Mouse (Mus musculus): Measurements from ENCODE around the gene Pgf.
A peak's percentile ranks its signal among the peaks of the same experiment; 100 is the strongest.

The Pgf gene

DNA sequence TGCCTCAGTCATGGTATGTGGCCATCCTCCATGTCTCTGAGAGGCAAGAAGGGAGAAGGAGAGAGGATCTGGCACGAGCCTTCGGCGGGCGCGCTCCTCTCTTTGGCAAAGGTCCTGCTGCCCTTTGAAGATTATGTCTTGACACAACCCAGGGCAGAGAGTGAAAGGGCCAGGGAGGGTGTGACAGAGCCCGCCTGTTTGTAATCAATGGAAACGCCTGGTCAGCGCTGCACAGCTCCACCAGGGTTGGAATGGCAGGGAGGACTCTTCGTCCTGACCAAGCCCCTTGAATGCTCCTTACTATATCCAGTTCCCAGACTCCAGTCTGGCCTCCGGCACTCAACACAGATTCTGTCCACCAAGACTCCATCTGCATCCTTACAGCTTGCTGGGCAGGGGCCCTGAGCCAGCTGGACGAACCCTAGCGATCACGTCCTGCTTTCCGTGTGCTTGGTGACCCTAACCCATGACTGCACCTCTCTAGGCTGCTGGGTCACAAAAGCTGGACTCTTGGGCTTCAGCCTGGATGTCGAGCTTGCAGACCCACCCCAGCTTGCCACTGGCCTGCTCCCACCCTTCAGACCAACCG, 2.4 kb downstream of the Pgf start:
- Histone ChIP-seq H3K36me3 (ENCODE audit: insufficient read depth, low read length) (no peaks in the 10 kb centered on the region), H3K9me3 (ENCODE audit: low read length) (no peaks in the 10 kb centered on the region), H3K4me1 (replicated peaks; ENCODE audit: low read depth, low read length) (peaks cover 33% of the 10 kb centered on the region), H3K27me3 (ENCODE audit: insufficient read depth, low read length) (peaks cover 88% of the 10 kb centered on the region), H3K4me3 (replicated peaks; ENCODE audit: low read length) (peak overlapping the region; percentile 39; the same call in 1 of the 2 replicates)
- no peak for TF ChIP-seq POU5F1 (IDR thresholded peaks at IDR 0.05; ENCODE audit: borderline replicate concordance, low read length)
- TF ChIP-seq NANOG (IDR thresholded peaks at IDR 0.05; ENCODE audit: borderline replicate concordance, low read length), result no peak

DNA sequence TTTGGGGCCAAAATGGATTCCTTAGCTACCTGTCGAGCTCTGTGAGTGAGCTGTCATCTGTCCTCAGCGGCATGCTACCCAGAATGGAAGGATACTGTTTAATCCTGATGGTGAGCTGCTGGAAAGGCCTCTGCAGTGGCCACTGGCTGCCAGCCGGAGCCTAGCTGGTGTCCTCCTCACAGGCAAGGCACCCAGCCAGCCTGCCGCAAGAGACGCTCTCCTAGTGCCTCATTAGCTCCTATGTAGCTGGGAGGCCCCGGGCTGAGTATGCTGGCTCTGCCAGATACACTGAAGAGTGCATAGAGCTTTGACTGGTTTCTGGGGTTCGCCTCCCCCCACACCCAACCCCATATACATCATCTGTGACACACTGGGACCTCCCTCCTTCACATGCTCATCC, 3.6 kb downstream of the Pgf start:
- 0 out of 2 replicates have a peak, but pooled peaks cover 4% of the 10 kb centered on the region for H3K9me3 ChIP-seq (ENCODE audit: low read length)
- H3K36me3 ChIP-seq (ENCODE audit: insufficient read depth, low read length), result no peaks in the 10 kb centered on the region
- peaks cover 43% of the 10 kb centered on the region for H3K4me1 ChIP-seq (replicated peaks; ENCODE audit: low read depth, low read length)
- no peak overlapping the region for H3K4me3 ChIP-seq (replicated peaks; ENCODE audit: low read length)
- H3K27me3 ChIP-seq (ENCODE audit: insufficient read depth, low read length), result peaks cover 85% of the 10 kb centered on the region
- TF ChIP-seq CTCF (conservative IDR thresholded peaks at IDR 0.05; ENCODE audit: low read length), result no peak
- TF ChIP-seq NANOG (IDR thresholded peaks at IDR 0.05; ENCODE audit: borderline replicate concordance, low read length), result no peak
- TF ChIP-seq POU5F1 (IDR thresholded peaks at IDR 0.05; ENCODE audit: borderline replicate concordance, low read length), result no peak

DNA sequence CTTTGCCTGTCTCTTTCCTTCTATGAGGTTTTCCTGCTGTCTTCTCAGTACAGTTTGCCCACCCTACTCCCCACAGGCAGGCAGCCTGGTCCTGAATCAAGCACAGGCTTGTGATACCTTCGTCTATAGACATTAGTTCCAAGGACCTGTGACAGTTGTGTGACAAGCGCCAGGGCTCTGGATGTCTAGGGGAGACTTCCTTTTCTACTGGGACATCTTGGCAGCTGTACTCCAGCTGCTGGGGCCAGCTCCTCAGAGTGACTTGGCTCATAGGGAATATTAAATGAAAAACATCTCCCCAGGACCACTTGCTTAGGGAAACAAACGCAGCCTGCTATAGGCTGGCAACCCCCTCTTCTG, 6.7 kb downstream of the Pgf start:
- no peaks in the 10 kb centered on the region for H3K36me3 ChIP-seq (ENCODE audit: insufficient read depth, low read length)
- H3K4me3 ChIP-seq (replicated peaks; ENCODE audit: low read length), result no peak overlapping the region
- H3K9me3 ChIP-seq (ENCODE audit: low read length), result 0 out of 2 replicates have a peak, but pooled peaks cover 4% of the 10 kb centered on the region
- H3K27me3 ChIP-seq (ENCODE audit: insufficient read depth, low read length), result peaks cover 70% of the 10 kb centered on the region
- peaks cover 30% of the 10 kb centered on the region for H3K4me1 ChIP-seq (replicated peaks; ENCODE audit: low read depth, low read length)
- no peak for TF ChIP-seq NANOG (IDR thresholded peaks at IDR 0.05; ENCODE audit: borderline replicate concordance, low read length)
- no peak for TF ChIP-seq CTCF (conservative IDR thresholded peaks at IDR 0.05; ENCODE audit: low read length)
- no peak for TF ChIP-seq POU5F1 (IDR thresholded peaks at IDR 0.05; ENCODE audit: borderline replicate concordance, low read length)

DNA sequence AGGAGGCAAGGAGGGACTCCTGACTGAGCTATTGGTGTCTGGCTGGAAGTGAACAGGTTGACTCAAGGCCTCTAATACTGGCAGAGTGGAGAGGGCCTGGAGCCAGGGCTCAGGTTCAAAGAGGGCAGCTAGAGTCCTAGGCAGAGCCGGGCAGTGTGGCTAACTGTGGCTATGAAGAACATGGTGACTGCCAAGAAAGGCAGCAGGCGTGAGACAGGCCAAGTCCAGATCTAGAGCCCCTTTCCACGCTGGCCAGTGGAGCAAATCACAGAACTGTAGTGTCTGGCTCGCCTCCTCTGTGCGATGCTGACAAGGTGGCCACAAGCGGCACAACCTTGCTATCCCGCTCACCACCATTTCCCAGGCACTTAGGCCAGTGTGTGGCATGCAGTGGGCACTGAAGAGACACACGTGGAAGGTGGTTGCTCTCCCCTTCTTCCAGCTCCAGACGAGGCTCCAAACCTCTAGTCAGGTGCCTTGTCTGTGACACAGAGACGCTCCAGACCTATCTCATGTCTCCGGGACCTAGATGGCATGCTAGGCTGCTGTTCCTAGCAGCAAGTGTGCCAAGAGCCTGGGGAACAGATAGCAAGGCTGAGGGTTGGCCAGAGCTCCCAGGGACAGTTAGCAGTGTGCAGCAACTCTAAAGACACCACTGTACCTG, 7.2 kb downstream of the Pgf start:
- H3K27me3 ChIP-seq (ENCODE audit: insufficient read depth, low read length), result peaks cover 64% of the 10 kb centered on the region
- H3K4me3 ChIP-seq (replicated peaks; ENCODE audit: low read length), result no peak overlapping the region
- no peak for TF ChIP-seq NANOG (IDR thresholded peaks at IDR 0.05; ENCODE audit: borderline replicate concordance, low read length)
- no peak for TF ChIP-seq CTCF (conservative IDR thresholded peaks at IDR 0.05; ENCODE audit: low read length)
- TF ChIP-seq POU5F1 (IDR thresholded peaks at IDR 0.05; ENCODE audit: borderline replicate concordance, low read length), result no peak

DNA sequence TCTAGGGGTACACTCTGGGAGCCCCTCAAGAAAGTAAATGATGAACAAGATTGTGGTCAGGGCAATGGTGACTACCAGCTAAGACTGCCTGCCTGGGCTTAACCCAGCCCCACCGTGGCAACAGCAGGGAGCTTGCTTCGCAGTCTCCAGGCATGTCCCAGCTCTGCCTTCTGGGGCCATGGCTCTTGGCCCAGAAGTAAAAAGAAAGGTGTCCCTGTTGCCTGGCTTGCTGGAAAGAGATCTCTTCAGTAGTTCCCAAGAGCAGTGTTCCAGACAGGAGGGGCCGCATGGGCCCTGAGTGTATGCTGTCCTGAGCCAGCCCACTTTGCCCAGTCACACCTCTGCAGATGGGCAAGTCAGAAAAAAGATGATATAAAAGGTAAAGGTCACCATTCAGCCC, 7.7 kb downstream of the Pgf start:
- H3K4me3 ChIP-seq (replicated peaks; ENCODE audit: low read length), result peak overlapping the region; percentile 71; the same call in 1 of the 2 replicates
- TF ChIP-seq NANOG (IDR thresholded peaks at IDR 0.05; ENCODE audit: borderline replicate concordance, low read length) (no peak), CTCF (conservative IDR thresholded peaks at IDR 0.05; ENCODE audit: low read length) (no peak), POU5F1 (IDR thresholded peaks at IDR 0.05; ENCODE audit: borderline replicate concordance, low read length) (no peak)
- H3K36me3 ChIP-seq (ENCODE audit: insufficient read depth, low read length), result no peaks in the 10 kb centered on the region
- 0 out of 2 replicates have a peak, but pooled peaks cover 4% of the 10 kb centered on the region for H3K9me3 ChIP-seq (ENCODE audit: low read length)
- H3K27me3 ChIP-seq (ENCODE audit: insufficient read depth, low read length), result peaks cover 59% of the 10 kb centered on the region
- peaks cover 25% of the 10 kb centered on the region for H3K4me1 ChIP-seq (replicated peaks; ENCODE audit: low read depth, low read length)

More for the DNA sequence above, 7.2 kb downstream of the Pgf start:
- H3K9me3 ChIP-seq (ENCODE audit: low read length), result 0 out of 2 replicates have a peak, but pooled peaks cover 4% of the 10 kb centered on the region
- H3K4me1 ChIP-seq (replicated peaks; ENCODE audit: low read depth, low read length), result peaks cover 25% of the 10 kb centered on the region
- no peaks in the 10 kb centered on the region for H3K36me3 ChIP-seq (ENCODE audit: insufficient read depth, low read length)

DNA sequence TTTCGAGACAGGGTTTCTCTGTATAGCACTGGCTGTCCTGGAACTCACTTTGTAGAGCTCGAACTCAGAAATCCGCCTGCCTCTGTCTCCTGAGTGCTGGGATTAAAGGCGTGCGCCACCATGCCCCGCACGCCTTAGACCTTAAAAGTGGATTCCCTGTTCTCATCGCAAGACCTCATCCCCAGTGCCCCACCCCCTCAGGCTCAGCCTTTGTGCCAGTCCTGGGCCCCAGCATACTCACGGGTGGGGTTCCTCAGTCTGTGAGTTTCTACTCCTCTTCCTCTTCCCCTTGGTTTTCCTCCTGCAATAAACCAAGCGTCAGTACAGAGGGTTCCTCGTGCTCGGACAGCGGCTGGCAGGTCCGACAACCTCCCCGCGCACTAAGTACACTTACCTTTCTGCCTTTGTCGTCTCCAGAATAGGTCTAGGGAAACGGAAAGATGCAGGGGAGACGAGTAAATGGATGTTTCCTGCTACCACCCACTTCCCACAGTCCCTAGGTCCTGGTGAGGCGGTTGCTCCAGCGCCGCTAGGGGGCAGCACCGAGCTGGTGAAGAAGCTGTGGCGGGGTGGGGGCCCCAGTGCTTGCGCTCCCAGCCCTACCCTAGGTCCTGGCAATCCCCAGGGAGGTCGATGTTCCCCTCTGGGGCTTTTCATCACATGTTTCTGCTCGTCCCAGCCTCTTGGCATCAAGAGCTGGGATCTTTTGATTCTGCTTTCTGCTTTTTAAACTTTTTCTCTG, 8.3 kb downstream of the Pgf start:
- no peaks in the 10 kb centered on the region for H3K36me3 ChIP-seq (ENCODE audit: insufficient read depth, low read length)
- peaks cover 25% of the 10 kb centered on the region for H3K4me1 ChIP-seq (replicated peaks; ENCODE audit: low read depth, low read length)
- peak overlapping the region; percentile 71 for H3K4me3 ChIP-seq (replicated peaks; ENCODE audit: low read length)
- H3K9me3 ChIP-seq (ENCODE audit: low read length), result 0 out of 2 replicates have a peak, but pooled peaks cover 4% of the 10 kb centered on the region
- no peak for TF ChIP-seq POU5F1 (IDR thresholded peaks at IDR 0.05; ENCODE audit: borderline replicate concordance, low read length)
- TF ChIP-seq CTCF (conservative IDR thresholded peaks at IDR 0.05; ENCODE audit: low read length), result peak; percentile 84
- TF ChIP-seq NANOG (IDR thresholded peaks at IDR 0.05; ENCODE audit: borderline replicate concordance, low read length), result no peak
- H3K27me3 ChIP-seq (ENCODE audit: insufficient read depth, low read length), result peaks cover 53% of the 10 kb centered on the region

DNA sequence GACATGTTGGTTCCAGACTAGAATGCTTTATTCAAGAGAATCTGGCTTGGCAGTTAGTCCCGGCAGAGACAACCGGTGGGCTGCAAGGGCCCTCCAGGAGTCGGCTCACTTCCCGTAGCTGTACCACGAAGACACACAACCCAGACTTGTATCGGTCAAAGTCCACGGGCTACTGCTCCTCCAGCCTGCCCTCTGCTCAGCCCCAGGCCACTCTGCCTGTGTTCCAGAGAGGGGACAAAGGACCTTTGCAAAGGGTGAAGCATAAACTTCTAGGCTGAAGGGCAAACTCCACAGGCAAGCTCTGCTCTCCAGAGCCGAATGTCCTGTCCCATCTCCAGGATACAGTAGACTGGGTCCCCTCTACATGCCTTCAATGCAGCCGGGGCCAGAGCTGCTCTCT, 11.0 kb downstream of the Pgf start:
- no peak overlapping the region for H3K4me3 ChIP-seq (replicated peaks; ENCODE audit: low read length)
- peaks cover 25% of the 10 kb centered on the region for H3K4me1 ChIP-seq (replicated peaks; ENCODE audit: low read depth, low read length)
- 0 out of 2 replicates have a peak, but pooled peaks cover 4% of the 10 kb centered on the region for H3K9me3 ChIP-seq (ENCODE audit: low read length)
- TF ChIP-seq CTCF (conservative IDR thresholded peaks at IDR 0.05; ENCODE audit: low read length) (no peak), NANOG (IDR thresholded peaks at IDR 0.05; ENCODE audit: borderline replicate concordance, low read length) (no peak), POU5F1 (IDR thresholded peaks at IDR 0.05; ENCODE audit: borderline replicate concordance, low read length) (no peak)
- peaks cover 41% of the 10 kb centered on the region for H3K27me3 ChIP-seq (ENCODE audit: insufficient read depth, low read length)
- H3K36me3 ChIP-seq (ENCODE audit: insufficient read depth, low read length), result no peaks in the 10 kb centered on the region

DNA sequence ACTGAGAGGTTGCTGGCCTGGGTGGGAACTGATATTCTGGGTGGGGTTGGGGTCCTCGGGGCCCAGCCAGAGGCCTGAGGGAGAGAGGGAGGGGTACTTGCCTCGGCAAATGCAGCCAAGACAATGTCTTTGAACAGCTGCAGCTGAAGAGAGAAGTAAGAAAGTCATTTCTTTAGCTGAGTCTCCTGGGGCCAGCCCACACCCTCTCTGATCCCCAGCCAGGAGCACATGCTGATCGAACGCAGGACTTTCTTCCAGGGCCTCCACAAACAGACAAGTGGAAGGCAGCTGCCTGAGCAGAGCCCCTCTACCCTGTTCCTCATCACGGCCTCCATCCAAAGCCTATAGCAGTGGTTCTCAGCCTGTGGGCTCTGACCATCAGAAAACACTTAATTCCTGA, 12.6 kb downstream of the Pgf start:
- H3K9me3 ChIP-seq (ENCODE audit: low read length), result 0 out of 2 replicates have a peak, but pooled peaks cover 4% of the 10 kb centered on the region

More for the DNA sequence above, 12.6 kb downstream of the Pgf start:
- Histone ChIP-seq H3K27me3 (ENCODE audit: insufficient read depth, low read length) (peaks cover 24% of the 10 kb centered on the region), H3K36me3 (ENCODE audit: insufficient read depth, low read length) (no peaks in the 10 kb centered on the region), H3K4me3 (replicated peaks; ENCODE audit: low read length) (no peak overlapping the region), H3K4me1 (replicated peaks; ENCODE audit: low read depth, low read length) (peaks cover 21% of the 10 kb centered on the region)
- no peak for TF ChIP-seq POU5F1 (IDR thresholded peaks at IDR 0.05; ENCODE audit: borderline replicate concordance, low read length)
- no peak for TF ChIP-seq CTCF (conservative IDR thresholded peaks at IDR 0.05; ENCODE audit: low read length)
- TF ChIP-seq NANOG (IDR thresholded peaks at IDR 0.05; ENCODE audit: borderline replicate concordance, low read length), result no peak

Data from E14TG2a.4 (cell line).